Mouse (Mus musculus) ES-Bruce4 (cell line): Measurements from ENCODE around the gene Lmbr1.

ENCODE experiments used
- CTCF ChIP-seq: IDR thresholded peaks from one replicate; pipeline ENCODE4 v1.8.1; 2011; ENCODE audit warnings: low read depth, low read length
- POLR2A ChIP-seq: IDR thresholded peaks from one replicate; pipeline ENCODE4 v1.8.1; 2011; ENCODE audit warnings: low read length; ENCODE audit not compliant: insufficient read depth

GRCm38 (mm10) chr5:29195231-29195569 is 183.0 kb downstream of the Lmbr1 start:
- TF ChIP-seq CTCF = no peak
- no peak for TF ChIP-seq POLR2A
